Mouse (Mus musculus) kidney, postnatal 10 days (tissue): Measurements from ENCODE around the gene Fbxo33.

Experiments
- DNase-seq: peaks from one replicate; pipeline ENCODE4 v3.0.0; 2021; ENCODE audit warnings: mixed read lengths

Fbxo33 gene

GRCm38 (mm10) chr12:59195941-59196340 is 23.6 kb downstream of the Fbxo33 start:
- no peak for DNase-seq

GRCm38 (mm10) chr12:59195065-59195464 is 24.5 kb downstream of the Fbxo33 start:
- no peak for DNase-seq

- no peak for DNase-seq
Observed at GRCm38 (mm10) chr12:59194341-59195003, 25.1 kb downstream of the Fbxo33 start.

GRCm38 (mm10) chr12:59193637-59194036 is 25.9 kb downstream of the Fbxo33 start:
- no peak for DNase-seq

- no peak for DNase-seq
Observed at GRCm38 (mm10) chr12:59188086-59188682, 31.3 kb downstream of the Fbxo33 start.

GRCm38 (mm10) chr12:59177814-59178213 is 41.7 kb downstream of the Fbxo33 start:
- no peak for DNase-seq

- no peak for DNase-seq
Observed at GRCm38 (mm10) chr12:59169935-59170334, 49.6 kb downstream of the Fbxo33 start.

GRCm38 (mm10) chr12:59166557-59166956 is 53.0 kb downstream of the Fbxo33 start:
- no peak for DNase-seq

- DNase-seq, result no peak
Observed at GRCm38 (mm10) chr12:59164522-59164921, 55.0 kb downstream of the Fbxo33 start.

- DNase-seq, result no peak
Observed at GRCm38 (mm10) chr12:59162797-59163196, 56.7 kb downstream of the Fbxo33 start.

GRCm38 (mm10) chr12:59161091-59161490 is 58.4 kb downstream of the Fbxo33 start:
- no peak for DNase-seq
